Mouse (Mus musculus) heart, adult 2 months (tissue): ENCODE measurements around the gene Psma7.
A peak's percentile ranks its signal among the peaks of the same experiment; 100 is the strongest.

Source experiments
- CTCF ChIP-seq: fragments of 200-600 bp; IDR thresholded peaks from 2 replicates; pipeline ENCODE4 v1.8.1; 2022; ENCODE audit warnings: antibody characterized with exemption, mild to moderate bottlenecking, moderate library complexity
- EP300 ChIP-seq: fragments of 200-500 bp; IDR thresholded peaks from 2 replicates; pipeline ENCODE4 v1.6.1; 2011; ENCODE audit warnings: low read depth, low read length, control low read depth; ENCODE audit not compliant: insufficient read depth
- POLR2A ChIP-seq: fragments of 200-500 bp; IDR thresholded peaks from 2 replicates; pipeline ENCODE4 v1.6.1; 2011; ENCODE audit warnings: mild to moderate bottlenecking, low read depth, low read length, control low read depth; ENCODE audit not compliant: insufficient read depth

DNA sequence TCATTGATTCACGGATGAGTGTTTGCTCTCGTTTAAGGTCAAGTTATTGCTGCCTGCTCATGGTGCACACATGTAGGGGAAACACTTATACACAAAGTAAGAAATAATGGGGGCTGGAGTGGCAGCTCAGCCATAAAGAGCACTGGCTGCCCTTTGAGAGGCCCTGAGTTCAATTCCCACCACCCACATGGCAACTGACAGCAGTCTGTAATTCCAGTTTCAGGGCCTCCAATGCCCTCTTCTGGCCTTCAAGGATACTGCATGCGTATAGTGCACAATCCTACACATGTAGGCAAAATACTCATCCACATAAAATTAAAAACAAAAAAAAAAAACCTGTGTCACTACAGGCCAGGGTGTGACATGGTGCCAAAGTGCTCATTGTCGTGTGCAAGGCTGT lies 45.2 kb upstream of the Psma7 start:
- TF ChIP-seq POLR2A: no peak
- peak; percentile 44 for TF ChIP-seq CTCF
- no peak for TF ChIP-seq EP300
